Mouse (Mus musculus): Measurements from ENCODE around the gene Gm20388. TPM values are rescaled to one million over a fixed set of nuclear protein-coding genes. Genes with fewer than 3 reads are reported as not detected.
A peak's percentile ranks its signal among the peaks of the same experiment; 100 is the strongest.
"Not testable (repeated sequence)": the region's sequence is repeated elsewhere in the genome, so short reads cannot be mapped to it uniquely, and the experiment has no call there.

Gm20388 gene
- total and polyA plus RNA-seq, 2 experiments from 2014 or later, result 17.3 TPM; not detected in 1

- H3K4me2 ChIP-seq (ENCODE audit: low read depth, low read length), result no peak overlapping the region
Observed at GRCm38 (mm10) chr8:123958130-123958529, 4047.5 kb downstream of the Gm20388 start.

DNA sequence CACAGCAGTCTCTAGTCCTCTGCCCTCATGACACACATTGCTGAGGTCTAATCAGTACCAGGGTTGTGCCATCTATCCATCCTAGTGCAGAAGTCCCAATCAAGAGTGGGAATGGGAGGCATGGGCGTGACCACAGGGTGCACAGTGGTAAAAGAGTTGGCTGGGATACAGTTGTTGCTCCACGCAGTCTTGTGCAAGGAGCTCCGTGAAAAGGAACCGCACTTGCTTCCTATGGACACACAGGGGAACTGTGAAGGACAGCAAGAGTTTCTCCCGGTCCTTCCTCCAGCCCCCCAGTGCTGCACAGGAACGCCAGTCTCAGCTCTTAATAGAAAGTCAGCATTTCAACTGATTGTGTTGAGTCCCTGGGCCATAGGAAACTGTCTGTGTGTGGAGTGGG, 4048.8 kb downstream of the Gm20388 start:
- 88% methylated on average over 6 of the region's 6 CpGs for WGBS
- Histone ChIP-seq H3K9ac (replicated peaks; ENCODE audit: low read depth, low read length) (no peak overlapping the region), H3K4me3 (ENCODE audit: low read depth, low read length) (no peak overlapping the region), H3K27me3 (ENCODE audit: control insufficient read depth, insufficient read depth, low read length) (no peaks in the 10 kb centered on the region), H3K36me3 (replicated peaks; ENCODE audit: control insufficient read depth, insufficient read depth, low read length) (peaks cover 72% of the 10 kb centered on the region), H3K4me1 (ENCODE audit: control insufficient read depth, insufficient read depth) (no peaks in the 10 kb centered on the region), H3K4me2 (ENCODE audit: low read depth, low read length) (no peak overlapping the region), H3K9me3 (replicated peaks; ENCODE audit: control insufficient read depth, low read length) (no peaks in the 10 kb centered on the region), H3K27ac (ENCODE audit: low read depth) (no peak overlapping the region)
- ATAC-seq (ENCODE audit: insufficient read depth, low read depth), result no peak
- no peak for DNase-seq (ENCODE audit: low spot score)
- TF ChIP-seq CTCF (IDR thresholded peaks at IDR 0.05; ENCODE audit: low read depth) (no peak), EP300 (IDR thresholded peaks at IDR 0.05; ENCODE audit: low read depth) (no peak)

More at GRCm38 (mm10) chr8:123958130-123958529, 4047.5 kb downstream of the Gm20388 start:
- Histone ChIP-seq H3K4me1 (ENCODE audit: control insufficient read depth, insufficient read depth) (no peaks in the 10 kb centered on the region), H3K9me3 (replicated peaks; ENCODE audit: control insufficient read depth, low read length) (no peaks in the 10 kb centered on the region), H3K36me3 (replicated peaks; ENCODE audit: control insufficient read depth, insufficient read depth, low read length) (peaks cover 69% of the 10 kb centered on the region), H3K4me3 (ENCODE audit: low read depth, low read length) (no peak overlapping the region), H3K27me3 (ENCODE audit: control insufficient read depth, insufficient read depth, low read length) (no peaks in the 10 kb centered on the region), H3K9ac (replicated peaks; ENCODE audit: low read depth, low read length) (no peak overlapping the region), H3K27ac (ENCODE audit: low read depth) (no peak overlapping the region)
- ATAC-seq (ENCODE audit: insufficient read depth, low read depth) (no peak; the same call in 1 of the 2 replicates), DNase-seq (ENCODE audit: low spot score) (peak; percentile 42)
- TF ChIP-seq EP300 (IDR thresholded peaks at IDR 0.05; ENCODE audit: low read depth) (no peak), CTCF (IDR thresholded peaks at IDR 0.05; ENCODE audit: low read depth) (no peak)
- WGBS, result 49% methylated on average over 17 of the region's 17 CpGs

DNA sequence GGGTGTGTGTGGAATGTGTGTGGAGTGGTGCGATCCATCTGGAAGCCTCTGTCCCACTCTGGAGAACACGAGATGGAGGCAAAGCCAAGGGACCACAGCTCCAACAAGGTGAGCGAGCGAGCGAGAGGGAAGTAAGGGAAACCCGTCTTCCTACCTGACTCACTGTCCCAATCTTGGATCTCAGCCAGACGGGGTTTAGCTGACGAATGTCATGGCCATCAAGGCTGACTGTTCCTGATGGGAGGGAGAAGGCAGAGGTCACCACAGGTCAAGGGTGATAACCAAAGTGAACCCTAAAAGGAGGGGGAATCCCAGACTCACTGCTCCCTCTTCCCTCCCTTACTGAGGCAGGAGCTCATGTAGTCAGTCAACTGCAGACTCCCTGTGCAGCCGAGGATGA, 4049.4 kb downstream of the Gm20388 start:
- TF ChIP-seq CTCF (IDR thresholded peaks at IDR 0.05; ENCODE audit: low read depth) (no peak), EP300 (IDR thresholded peaks at IDR 0.05; ENCODE audit: low read depth) (no peak)
- no peak for DNase-seq (ENCODE audit: low spot score)
- Histone ChIP-seq H3K4me2 (ENCODE audit: low read depth, low read length) (no peak overlapping the region), H3K36me3 (replicated peaks; ENCODE audit: control insufficient read depth, insufficient read depth, low read length) (peaks cover 72% of the 10 kb centered on the region), H3K4me3 (ENCODE audit: low read depth, low read length) (no peak overlapping the region), H3K4me1 (ENCODE audit: control insufficient read depth, insufficient read depth) (no peaks in the 10 kb centered on the region), H3K9me3 (replicated peaks; ENCODE audit: control insufficient read depth, low read length) (no peaks in the 10 kb centered on the region), H3K27me3 (ENCODE audit: control insufficient read depth, insufficient read depth, low read length) (no peaks in the 10 kb centered on the region), H3K9ac (replicated peaks; ENCODE audit: low read depth, low read length) (no peak overlapping the region), H3K27ac (ENCODE audit: low read depth) (no peak overlapping the region)
- WGBS, result 78% methylated on average over 9 of the region's 9 CpGs
- no peak for ATAC-seq (ENCODE audit: insufficient read depth, low read depth)

DNA sequence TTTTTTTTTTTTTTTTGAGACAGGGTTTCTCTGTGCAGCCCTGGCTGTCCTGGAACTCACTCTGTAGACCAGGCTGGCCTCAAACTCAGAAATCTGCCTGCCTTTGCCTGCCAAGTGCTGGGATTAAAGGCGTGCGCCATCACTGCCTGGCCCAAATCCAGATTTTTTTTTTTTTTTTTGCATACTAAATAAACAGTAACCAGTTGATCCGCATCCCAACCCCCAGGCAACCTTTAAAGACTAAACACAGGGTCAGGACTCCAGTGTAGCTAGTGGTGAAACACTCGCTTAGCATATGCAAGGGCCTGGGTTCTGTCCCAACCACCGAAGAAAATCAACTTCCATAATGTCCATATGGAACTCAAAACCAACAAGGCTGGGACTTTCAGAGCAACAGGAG, 4049.9 kb downstream of the Gm20388 start:
- H3K4me2 ChIP-seq (ENCODE audit: low read depth, low read length); H3K27me3 ChIP-seq (ENCODE audit: control insufficient read depth, insufficient read depth, low read length); H3K27ac ChIP-seq (ENCODE audit: low read depth); H3K9ac ChIP-seq (replicated peaks; ENCODE audit: low read depth, low read length); H3K4me1 ChIP-seq (ENCODE audit: control insufficient read depth, insufficient read depth); H3K4me3 ChIP-seq (ENCODE audit: low read depth, low read length); H3K9me3 ChIP-seq (replicated peaks; ENCODE audit: control insufficient read depth, low read length); DNase-seq (ENCODE audit: low spot score); ATAC-seq (ENCODE audit: insufficient read depth, low read depth): not testable (repeated sequence)
- H3K36me3 ChIP-seq (replicated peaks; ENCODE audit: control insufficient read depth, insufficient read depth, low read length), result peaks cover 69% of the 10 kb centered on the region
- WGBS, result 79% methylated on average over 5 of the region's 5 CpGs

GRCm38 (mm10) chr8:123961371-123961770, 4050.7 kb downstream of the Gm20388 start:
- no peak for DNase-seq (ENCODE audit: low spot score)
- ATAC-seq (ENCODE audit: insufficient read depth, low read depth), result no peak
- Histone ChIP-seq H3K27ac (ENCODE audit: low read depth) (no peak overlapping the region), H3K9me3 (replicated peaks; ENCODE audit: control insufficient read depth, low read length) (no peaks in the 10 kb centered on the region), H3K36me3 (replicated peaks; ENCODE audit: control insufficient read depth, insufficient read depth, low read length) (peaks cover 65% of the 10 kb centered on the region), H3K4me1 (ENCODE audit: control insufficient read depth, insufficient read depth) (no peaks in the 10 kb centered on the region), H3K9ac (replicated peaks; ENCODE audit: low read depth, low read length) (no peak overlapping the region), H3K4me2 (ENCODE audit: low read depth, low read length) (no peak overlapping the region), H3K27me3 (ENCODE audit: control insufficient read depth, insufficient read depth, low read length) (no peaks in the 10 kb centered on the region), H3K4me3 (ENCODE audit: low read depth, low read length) (no peak overlapping the region)
- 76% methylated on average over 1 of the region's 1 CpGs for WGBS
- no peak for TF ChIP-seq CTCF (IDR thresholded peaks at IDR 0.05; ENCODE audit: low read depth)
- TF ChIP-seq EP300 (IDR thresholded peaks at IDR 0.05; ENCODE audit: low read depth), result no peak

DNA sequence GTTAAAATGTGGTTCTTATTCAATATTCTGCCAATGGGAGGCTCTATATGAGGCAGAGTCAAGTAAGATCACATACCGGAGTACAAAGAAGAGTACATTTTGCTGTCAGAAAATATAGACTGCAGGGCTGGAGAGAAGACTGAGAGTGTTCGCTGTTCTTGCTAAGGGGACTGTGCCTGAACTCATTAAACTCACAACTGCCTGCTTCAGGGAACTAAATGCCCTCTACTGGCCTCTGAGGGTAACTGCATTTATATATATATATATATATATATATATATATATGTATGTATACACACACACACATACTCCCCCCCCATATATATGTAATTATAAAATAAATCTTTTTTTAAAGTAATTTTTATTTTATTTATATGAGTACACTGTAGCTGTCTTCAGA, 4056.3 kb downstream of the Gm20388 start:
- TF ChIP-seq EP300 (IDR thresholded peaks at IDR 0.05; ENCODE audit: low read depth) (no peak), CTCF (IDR thresholded peaks at IDR 0.05; ENCODE audit: low read depth) (peak; percentile 45)
- Histone ChIP-seq H3K9me3 (replicated peaks; ENCODE audit: control insufficient read depth, low read length) (no peaks in the 10 kb centered on the region), H3K36me3 (replicated peaks; ENCODE audit: control insufficient read depth, insufficient read depth, low read length) (peaks cover 37% of the 10 kb centered on the region), H3K9ac (replicated peaks; ENCODE audit: low read depth, low read length) (no peak overlapping the region), H3K27me3 (ENCODE audit: control insufficient read depth, insufficient read depth, low read length) (no peaks in the 10 kb centered on the region), H3K4me1 (ENCODE audit: control insufficient read depth, insufficient read depth) (no peaks in the 10 kb centered on the region), H3K4me2 (ENCODE audit: low read depth, low read length) (no peak overlapping the region), H3K4me3 (ENCODE audit: low read depth, low read length) (no peak overlapping the region), H3K27ac (ENCODE audit: low read depth) (no peak overlapping the region)
- ATAC-seq (ENCODE audit: insufficient read depth, low read depth) (no peak), DNase-seq (ENCODE audit: low spot score) (peak; percentile 72)
- 71% methylated on average over 2 of the region's 2 CpGs for WGBS
